Mouse (Mus musculus): ENCODE measurements around the gene Zcchc17. TPM values are rescaled to one million over a fixed set of nuclear protein-coding genes. Genes with fewer than 3 reads are reported as not detected.

The Zcchc17 gene
- polyA plus RNA-seq, 1 experiment from 2014 or later = 48.2 TPM

- Histone ChIP-seq H3K27ac (ENCODE audit: poor library complexity, severe bottlenecking) (no peak overlapping the region), H3K9me3 (replicated peaks) (no peaks in the 10 kb centered on the region), H3K36me3 (no peaks in the 10 kb centered on the region), H3K4me3 (no peak overlapping the region), H3K4me1 (replicated peaks) (peaks cover 17% of the 10 kb centered on the region), H3K4me2 (no peak overlapping the region), H3K27me3 (replicated peaks) (peaks cover 71% of the 10 kb centered on the region), H3K9ac (no peak overlapping the region)
- WGBS = 60% methylated on average over 8 of the region's 8 CpGs
- no peak for ATAC-seq (ENCODE audit: insufficient number of reproducible peaks, low FRiP score)
Observed at GRCm38 (mm10) chr4:130270089-130270488, 89.7 kb downstream of the Zcchc17 start.

GRCm38 (mm10) chr4:130268736-130269135 lies 91.0 kb downstream of the Zcchc17 start:
- Histone ChIP-seq H3K9ac (no peak overlapping the region), H3K9me3 (replicated peaks) (no peaks in the 10 kb centered on the region), H3K27ac (ENCODE audit: poor library complexity, severe bottlenecking) (no peak overlapping the region), H3K4me2 (no peak overlapping the region), H3K4me3 (no peak overlapping the region), H3K27me3 (replicated peaks) (peaks cover 71% of the 10 kb centered on the region), H3K36me3 (no peaks in the 10 kb centered on the region), H3K4me1 (replicated peaks) (peaks cover 11% of the 10 kb centered on the region)
- 85% methylated on average over 10 of the region's 10 CpGs for WGBS
- no peak for ATAC-seq (ENCODE audit: insufficient number of reproducible peaks, low FRiP score)

GRCm38 (mm10) chr4:130267069-130267468 lies 92.7 kb downstream of the Zcchc17 start:
- no peak overlapping the region for H3K4me3 ChIP-seq
- 74% methylated on average over 7 of the region's 7 CpGs for WGBS
- H3K27me3 ChIP-seq (replicated peaks) = peaks cover 71% of the 10 kb centered on the region
- H3K9me3 ChIP-seq (replicated peaks) = no peaks in the 10 kb centered on the region
- no peak overlapping the region for H3K4me2 ChIP-seq
- ATAC-seq (ENCODE audit: insufficient number of reproducible peaks, low FRiP score) = no peak
- peaks cover 8% of the 10 kb centered on the region; the same call in 1 of the 2 replicates for H3K4me1 ChIP-seq (replicated peaks)
- no peak overlapping the region for H3K27ac ChIP-seq (ENCODE audit: poor library complexity, severe bottlenecking)
- H3K9ac ChIP-seq = no peak overlapping the region
- no peaks in the 10 kb centered on the region for H3K36me3 ChIP-seq

GRCm38 (mm10) chr4:130266601-130267000 lies 93.1 kb downstream of the Zcchc17 start:
- no peak overlapping the region for H3K4me3 ChIP-seq
- H3K9me3 ChIP-seq (replicated peaks) = no peaks in the 10 kb centered on the region
- no peak overlapping the region for H3K27ac ChIP-seq (ENCODE audit: poor library complexity, severe bottlenecking)
- H3K27me3 ChIP-seq (replicated peaks) = peaks cover 67% of the 10 kb centered on the region
- no peak overlapping the region for H3K4me2 ChIP-seq
- ATAC-seq (ENCODE audit: insufficient number of reproducible peaks, low FRiP score) = no peak
- peaks cover 8% of the 10 kb centered on the region; the same call in 1 of the 2 replicates for H3K4me1 ChIP-seq (replicated peaks)
- H3K36me3 ChIP-seq = no peaks in the 10 kb centered on the region
- H3K9ac ChIP-seq = no peak overlapping the region
- 67% methylated on average over 9 of the region's 9 CpGs for WGBS

Other genes starting within 250 kb of the Zcchc17 start
- not detected in 2 replicates for gene Hcrtr1, start 220.6 kb downstream of the Zcchc17 start, polyA plus RNA-seq (2016; fragmentation: Nextera tagmentation; extraction: Ambion mirVana)
- gene Tinagl1, start 184.8 kb downstream of the Zcchc17 start, polyA plus RNA-seq (2016; fragmentation: Nextera tagmentation; extraction: Ambion mirVana) = 46.6 and 49.8 TPM in 2 replicates
- gene Gm853, start 137.5 kb downstream of the Zcchc17 start, polyA plus RNA-seq (2016; fragmentation: Nextera tagmentation; extraction: Ambion mirVana) = not detected in 2 replicates
- 13.6 and 14.1 TPM in 2 replicates for gene Serinc2, start 80.7 kb downstream of the Zcchc17 start, polyA plus RNA-seq (2016; fragmentation: Nextera tagmentation; extraction: Ambion mirVana)
- gene Fabp3, start 51.3 kb downstream of the Zcchc17 start, polyA plus RNA-seq (2016; fragmentation: Nextera tagmentation; extraction: Ambion mirVana) = 762 and 794 TPM in 2 replicates
- 0.88 and 1.5 TPM in 2 replicates for gene Gm10570, start 51.3 kb downstream of the Zcchc17 start, polyA plus RNA-seq (2016; fragmentation: Nextera tagmentation; extraction: Ambion mirVana)
- 84.5 and 85.5 TPM in 2 replicates for gene Snrnp40, start 189 bp upstream of the Zcchc17 start, polyA plus RNA-seq (2016; fragmentation: Nextera tagmentation; extraction: Ambion mirVana)
- 1.1 and 1.3 TPM in 2 replicates for gene Nkain1, start 214.2 kb upstream of the Zcchc17 start, polyA plus RNA-seq (2016; fragmentation: Nextera tagmentation; extraction: Ambion mirVana)

Measured in heart, embryonic 12.5 days (tissue).